Mouse (Mus musculus) forebrain, embryonic 14.5 days (tissue): ENCODE results near the gene Ppp1r13b. TPM values are rescaled to one million over a fixed set of nuclear protein-coding genes. Genes with fewer than 3 reads are reported as not detected.
"Not testable (repeated sequence)": the region's sequence is repeated elsewhere in the genome, so short reads cannot be mapped to it uniquely, and the experiment has no call there.

Experiments used
- ATAC-seq: fragments of 200-750 bp; cut with Nextera tagmentation; 2 replicates; pipeline ENCODE4 v1.8.0; 2017; ENCODE audit warnings: mild to moderate bottlenecking, moderate library complexity
- DNase-seq: peaks from one replicate; pipeline ENCODE4 v3.0.0-alpha.2; 2015; ENCODE audit warnings: low spot score
- H3K27ac ChIP-seq: fragments of 300-500 bp; sonication (generic); 2 replicates; pipeline ENCODE4 v1.5.1; 2014; ENCODE audit warnings: low read depth, mild to moderate bottlenecking, control low read depth, low read length, moderate library complexity
- H3K27me3 ChIP-seq: fragments of 300-500 bp; sonication (generic); replicated peaks from 2 replicates; pipeline ENCODE4 v1.6.1; 2014; ENCODE audit warnings: low read length, control low read depth, mixed read lengths; ENCODE audit not compliant: control insufficient read depth, insufficient read depth
- H3K36me3 ChIP-seq: fragments of 300-500 bp; sonication (generic); 2 replicates; pipeline ENCODE4 v1.6.1; 2014; ENCODE audit warnings: low read length, control low read depth; ENCODE audit not compliant: control insufficient read depth, insufficient read depth
- H3K4me1 ChIP-seq: fragments of 300-500 bp; sonication (generic); 2 replicates; pipeline ENCODE4 v1.6.1; 2014; ENCODE audit warnings: antibody characterized with exemption, low read length, control low read depth; ENCODE audit not compliant: control insufficient read depth, insufficient read depth
- H3K4me2 ChIP-seq: fragments of 300-500 bp; sonication (generic); 2 replicates; pipeline ENCODE4 v1.6.1; 2014; ENCODE audit warnings: mild to moderate bottlenecking, control low read depth, low read length
- H3K4me3 ChIP-seq: fragments of 300-500 bp; sonication (generic); 2 replicates; pipeline ENCODE4 v1.5.1; 2014; ENCODE audit warnings: low read depth, low read length, control low read depth
- H3K9ac ChIP-seq: fragments of 300-500 bp; sonication (generic); 2 replicates; pipeline ENCODE4 v1.6.1; 2014; ENCODE audit warnings: mild to moderate bottlenecking, low read length, control low read depth, moderate library complexity
- H3K9me3 ChIP-seq: fragments of 300-500 bp; sonication (generic); replicated peaks from 2 replicates; pipeline ENCODE4 v1.6.1; 2016; ENCODE audit warnings: low read length, control low read depth, mixed read lengths; ENCODE audit not compliant: control insufficient read depth
- WGBS: fragments of 180-500 bp; shearing (Covaris S2); extraction: QIAGEN DNeasy Blood & Tissue Kit; methylation state at CpG from one replicate; pipeline ENCODE4 v1.1.7; 2014; 5-methylcytosine and 5-hydroxymethylcytosine counted together
- polyA plus RNA-seq: library from polyadenylated mRNA; unstranded; fragments of >200 nt; fragmentation: Nextera tagmentation; extraction: Ambion mirVana; gene quantifications from 2 replicates; pipeline ENCODE4 v1.2.1, GENCODE M21; 2014

Gene Ppp1r13b
- 12.5 and 20.1 TPM in 2 replicates for polyA plus RNA-seq

GRCm38 (mm10) chr12:111907970-111908681 lies at the start of gene Ppp1r13b:
Gene Ppp1r13b (minus strand): TSS chr12:111908110.
- DNase-seq (peak; percentile 95), ATAC-seq (peak; percentile 96)
- Histone ChIP-seq H3K4me2 (peak within 1 kb of the TSS; percentile 90), H3K9me3 (no peaks in the 10 kb centered on the region), H3K4me1 (peaks cover 3% of the 10 kb centered on the region; the same call in 1 of the 2 replicates), H3K36me3 (no peaks in the 10 kb centered on the region), H3K9ac (peak within 1 kb of the TSS; percentile 80), H3K27me3 (peaks cover 11% of the 10 kb centered on the region), H3K4me3 (peak within 1 kb of the TSS; percentile 65), H3K27ac (peak within 1 kb of the TSS; percentile 89)
- 1% methylated on average over 68 of the region's 80 CpGs for WGBS

- ATAC-seq (no peak), DNase-seq (no peak)
- Histone ChIP-seq H3K27me3 (no peaks in the 10 kb centered on the region), H3K4me3 (no peak overlapping the region), H3K9ac (no peak overlapping the region), H3K4me1 (no peaks in the 10 kb centered on the region), H3K36me3 (peaks cover 20% of the 10 kb centered on the region), H3K27ac (no peak overlapping the region), H3K9me3 (no peaks in the 10 kb centered on the region), H3K4me2 (no peak overlapping the region)
- 84% methylated on average over 5 of the region's 5 CpGs for WGBS
Measured at GRCm38 (mm10) chr12:111956173-111956572, 48.3 kb upstream of the Ppp1r13b start.

GRCm38 (mm10) chr12:111951701-111952100 lies 43.8 kb upstream of the Ppp1r13b start:
- DNase-seq (no peak), ATAC-seq (no peak)
- no peak overlapping the region for H3K4me3 ChIP-seq
- no peak overlapping the region for H3K9ac ChIP-seq
- H3K4me1 ChIP-seq: no peaks in the 10 kb centered on the region
- 31% methylated on average over 5 of the region's 5 CpGs for WGBS
- H3K9me3 ChIP-seq: no peaks in the 10 kb centered on the region
- H3K27me3 ChIP-seq: no peaks in the 10 kb centered on the region
- no peak overlapping the region for H3K27ac ChIP-seq
- no peak overlapping the region for H3K4me2 ChIP-seq
- no peaks in the 10 kb centered on the region for H3K36me3 ChIP-seq

GRCm38 (mm10) chr12:111950486-111950885 lies 42.6 kb upstream of the Ppp1r13b start:
- Histone ChIP-seq H3K9ac (no peak overlapping the region), H3K9me3 (no peaks in the 10 kb centered on the region), H3K4me2 (no peak overlapping the region), H3K27me3 (no peaks in the 10 kb centered on the region), H3K4me1 (no peaks in the 10 kb centered on the region), H3K36me3 (no peaks in the 10 kb centered on the region), H3K4me3 (no peak overlapping the region), H3K27ac (no peak overlapping the region)
- ATAC-seq (no peak), DNase-seq (no peak)
- 81% methylated on average over 5 of the region's 5 CpGs for WGBS

GRCm38 (mm10) chr12:111946716-111947115 lies 38.8 kb upstream of the Ppp1r13b start:
- Histone ChIP-seq H3K27me3 (no peaks in the 10 kb centered on the region), H3K4me1 (no peaks in the 10 kb centered on the region), H3K27ac (no peak overlapping the region), H3K4me3 (no peak overlapping the region), H3K9me3 (no peaks in the 10 kb centered on the region), H3K9ac (no peak overlapping the region), H3K4me2 (no peak overlapping the region), H3K36me3 (no peaks in the 10 kb centered on the region)
- ATAC-seq (no peak), DNase-seq (peak; percentile 46)
- 55% methylated on average over 2 of the region's 2 CpGs for WGBS

GRCm38 (mm10) chr12:111945765-111946655 lies 38.1 kb upstream of the Ppp1r13b start:
- H3K9ac ChIP-seq, H3K9me3 ChIP-seq, H3K27me3 ChIP-seq, H3K4me3 ChIP-seq, H3K4me1 ChIP-seq, H3K27ac ChIP-seq, DNase-seq, H3K4me2 ChIP-seq, H3K36me3 ChIP-seq: not testable (repeated sequence)
- 58% methylated on average over 8 of the region's 15 CpGs for WGBS
- 0 out of 2 replicates have a peak, but pooled peaks have one; percentile 52 for ATAC-seq

- WGBS: 71% methylated on average over 8 of the region's 8 CpGs
- Histone ChIP-seq H3K27ac (no peak overlapping the region), H3K27me3 (no peaks in the 10 kb centered on the region)
Measured at GRCm38 (mm10) chr12:111945115-111945514, 37.2 kb upstream of the Ppp1r13b start.

GRCm38 (mm10) chr12:111944065-111944987 lies 36.4 kb upstream of the Ppp1r13b start:
- not testable (repeated sequence) for H3K36me3 ChIP-seq, H3K4me1 ChIP-seq, H3K27ac ChIP-seq, H3K9me3 ChIP-seq, H3K4me2 ChIP-seq, H3K27me3 ChIP-seq, DNase-seq, H3K9ac ChIP-seq, H3K4me3 ChIP-seq
- 82% methylated on average over 16 of the region's 20 CpGs for WGBS
- ATAC-seq: 0 out of 2 replicates have a peak, but pooled peaks have one; percentile 29

More at GRCm38 (mm10) chr12:111945115-111945514, 37.2 kb upstream of the Ppp1r13b start:
- no peak for DNase-seq
- H3K9ac ChIP-seq: no peak overlapping the region
- H3K36me3 ChIP-seq: no peaks in the 10 kb centered on the region
- no peak for ATAC-seq
- H3K4me3 ChIP-seq: no peak overlapping the region
- H3K4me1 ChIP-seq: no peaks in the 10 kb centered on the region
- no peaks in the 10 kb centered on the region for H3K9me3 ChIP-seq
- H3K4me2 ChIP-seq: no peak overlapping the region
